Mouse (Mus musculus): ENCODE results near the gene AU022252.

GRCm38 (mm10) chr4:119248407-119248965, 16.0 kb upstream of the AU022252 start:
- TF ChIP-seq CTCF (IDR thresholded peaks at IDR 0.05; ENCODE audit: low read depth, low read length) (no peak), POLR2A (IDR thresholded peaks at IDR 0.05; ENCODE audit: insufficient read depth, low read length) (no peak)

All from ES-Bruce4 (cell line).